Mouse (Mus musculus): ENCODE measurements around the gene Tmem14a.
"Not testable (repeated sequence)": the region's sequence is repeated elsewhere in the genome, so short reads cannot be mapped to it uniquely, and the experiment has no call there.

Tmem14a gene

DNA sequence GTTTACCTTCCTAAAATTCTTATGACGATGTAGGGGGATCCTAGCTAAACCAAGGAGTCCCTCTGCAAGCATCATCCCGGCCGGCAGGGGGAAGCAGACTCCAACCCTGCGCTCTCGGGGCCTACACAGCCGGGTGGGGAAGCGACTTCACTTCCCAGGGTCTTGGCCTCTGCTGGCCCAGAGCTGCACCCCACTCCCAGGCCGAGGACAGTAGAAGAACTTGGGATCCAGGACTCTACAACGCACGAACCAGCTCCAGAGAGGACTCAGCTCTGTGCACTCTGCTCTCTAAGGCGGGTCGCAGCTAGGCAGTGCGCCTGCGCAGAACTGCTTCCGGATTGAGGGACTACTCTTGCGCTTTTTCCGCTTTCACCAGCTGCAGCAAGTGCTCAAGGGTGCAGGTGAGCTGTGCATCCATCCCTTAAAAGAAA is at the start of gene Tmem14a:
TSS of gene Tmem14a (plus strand) at position 87 of the 431 bp plus-strand sequence.
- peak; percentile 83 for DNase-seq (ENCODE audit: extremely low read depth, insufficient read length, low spot score)

DNA sequence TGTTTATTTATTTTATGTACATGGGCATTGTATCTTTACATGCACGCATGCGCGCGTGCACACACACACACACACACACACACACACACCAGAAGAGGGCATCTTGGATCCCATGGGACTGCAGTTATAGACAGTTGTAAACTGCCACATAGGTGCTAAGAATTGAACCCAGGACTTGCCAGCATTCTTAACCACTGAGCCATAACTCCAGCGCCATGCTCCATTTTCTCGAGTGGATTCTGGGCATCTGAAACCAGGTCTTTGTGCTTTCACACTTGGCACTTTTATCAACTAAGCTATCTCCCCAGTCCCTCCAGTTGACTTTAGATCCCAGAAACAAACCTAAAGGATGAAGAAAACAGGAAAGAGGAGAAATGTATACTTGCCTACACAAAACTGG is 33.2 kb upstream of the Tmem14a start:
- no peak for DNase-seq (ENCODE audit: extremely low read depth, insufficient read length, low spot score)

DNA sequence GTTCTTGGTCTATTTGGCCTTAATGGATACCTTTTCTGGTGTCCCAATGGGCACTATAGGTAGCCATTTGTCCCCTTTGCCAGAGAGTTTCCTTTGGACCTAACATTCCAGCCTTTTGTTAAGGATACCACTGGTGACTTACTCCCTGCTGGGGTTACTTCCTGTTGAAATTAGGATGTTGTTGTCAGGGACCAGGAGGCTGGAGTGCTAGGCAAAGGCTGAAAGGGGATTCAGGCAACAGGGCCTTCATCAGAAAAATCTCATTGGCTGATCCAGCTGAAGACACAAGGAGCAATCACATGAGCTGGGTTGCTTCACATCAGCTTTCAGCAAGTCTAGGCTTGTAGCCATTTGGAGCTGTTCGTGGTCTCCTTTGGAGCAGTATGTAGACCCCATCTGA is 12.1 kb upstream of the Tmem14a start:
- DNase-seq (ENCODE audit: extremely low read depth, insufficient read length, low spot score) = no peak

DNA sequence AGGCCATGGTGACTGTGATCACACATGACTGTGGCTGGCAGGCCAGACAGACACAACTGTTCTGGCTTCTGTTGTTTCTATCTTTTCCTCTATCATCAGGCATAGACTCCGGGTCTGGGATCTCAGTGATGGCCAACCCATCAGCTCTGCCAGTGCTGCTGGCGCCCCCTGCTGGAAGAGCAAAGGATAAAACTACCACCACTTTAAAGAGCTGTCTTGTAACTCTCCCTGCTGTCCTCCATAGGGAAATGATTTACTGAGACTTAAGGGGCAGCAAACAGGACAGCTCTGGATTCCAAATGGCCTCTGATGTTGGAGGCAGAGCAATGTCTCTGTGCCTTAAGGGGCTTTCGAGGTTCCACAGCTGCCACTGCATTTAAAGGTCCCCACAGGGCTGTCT is 4.8 kb upstream of the Tmem14a start:
- not testable (repeated sequence) for DNase-seq (ENCODE audit: extremely low read depth, insufficient read length, low spot score)

DNA sequence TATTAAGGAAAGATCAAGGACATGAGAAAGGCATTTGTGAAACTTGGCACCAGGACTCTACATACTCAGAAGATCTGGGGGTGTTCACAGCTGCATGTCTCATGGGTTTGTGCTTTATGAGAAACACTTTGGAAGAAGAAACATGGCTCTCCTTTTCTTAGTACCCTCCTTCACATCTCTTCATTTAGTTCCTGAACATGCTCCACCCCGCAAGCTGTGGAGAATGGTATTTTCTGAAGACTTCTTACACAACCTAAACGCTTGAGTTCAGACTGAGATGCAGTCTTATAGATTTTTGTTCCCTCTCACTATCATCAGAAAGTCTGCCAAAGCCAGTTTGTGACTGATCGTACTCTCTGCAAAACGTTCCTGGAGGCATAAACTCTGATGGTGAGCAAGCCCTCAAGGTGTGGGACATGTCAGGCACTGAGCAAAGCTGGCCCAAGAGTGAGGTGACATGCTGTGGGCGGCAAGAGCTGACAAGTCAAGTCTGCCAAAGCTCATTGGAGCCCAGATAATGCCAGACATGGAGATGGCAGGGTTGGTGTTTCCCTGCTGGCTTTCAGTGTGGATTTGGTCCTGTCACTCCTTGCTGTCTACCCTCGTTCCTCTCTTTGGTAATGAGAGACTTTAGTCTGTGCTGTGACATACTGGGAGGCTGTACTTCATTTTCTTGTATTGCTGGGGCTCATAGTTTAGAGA is 4.2 kb upstream of the Tmem14a start:
- not testable (repeated sequence) for DNase-seq (ENCODE audit: extremely low read depth, insufficient read length, low spot score)

DNA sequence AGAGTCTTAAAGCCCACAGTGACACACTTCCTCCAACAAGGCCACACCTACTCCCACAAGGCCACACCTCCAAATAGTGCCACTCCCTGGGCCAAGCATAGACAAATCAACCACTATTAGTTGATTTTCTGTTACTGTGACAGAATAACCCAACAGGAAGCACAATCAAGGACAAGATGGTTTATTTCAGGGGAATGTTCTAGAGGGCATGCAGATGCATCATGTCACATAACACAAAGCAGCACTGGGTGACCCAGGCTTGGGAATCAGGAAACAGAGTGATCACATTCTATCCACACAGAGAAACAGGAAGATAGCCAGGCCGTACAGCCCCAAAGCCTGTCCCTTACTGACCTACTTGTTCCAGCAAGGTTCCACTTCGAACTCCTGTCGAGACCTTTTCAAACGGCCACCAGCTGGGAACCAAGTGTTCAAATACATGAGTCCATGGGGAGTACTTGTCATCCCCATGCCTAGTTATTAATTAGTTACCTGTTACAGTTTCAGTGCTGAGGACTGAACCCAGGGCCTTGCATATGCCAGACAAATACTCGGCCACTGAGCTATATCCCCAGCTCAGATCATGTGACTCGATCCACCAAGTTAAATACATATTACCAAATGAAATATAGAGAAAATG is 9.5 kb downstream of the Tmem14a start:
- no peak for DNase-seq (ENCODE audit: extremely low read depth, insufficient read length, low spot score)

DNA sequence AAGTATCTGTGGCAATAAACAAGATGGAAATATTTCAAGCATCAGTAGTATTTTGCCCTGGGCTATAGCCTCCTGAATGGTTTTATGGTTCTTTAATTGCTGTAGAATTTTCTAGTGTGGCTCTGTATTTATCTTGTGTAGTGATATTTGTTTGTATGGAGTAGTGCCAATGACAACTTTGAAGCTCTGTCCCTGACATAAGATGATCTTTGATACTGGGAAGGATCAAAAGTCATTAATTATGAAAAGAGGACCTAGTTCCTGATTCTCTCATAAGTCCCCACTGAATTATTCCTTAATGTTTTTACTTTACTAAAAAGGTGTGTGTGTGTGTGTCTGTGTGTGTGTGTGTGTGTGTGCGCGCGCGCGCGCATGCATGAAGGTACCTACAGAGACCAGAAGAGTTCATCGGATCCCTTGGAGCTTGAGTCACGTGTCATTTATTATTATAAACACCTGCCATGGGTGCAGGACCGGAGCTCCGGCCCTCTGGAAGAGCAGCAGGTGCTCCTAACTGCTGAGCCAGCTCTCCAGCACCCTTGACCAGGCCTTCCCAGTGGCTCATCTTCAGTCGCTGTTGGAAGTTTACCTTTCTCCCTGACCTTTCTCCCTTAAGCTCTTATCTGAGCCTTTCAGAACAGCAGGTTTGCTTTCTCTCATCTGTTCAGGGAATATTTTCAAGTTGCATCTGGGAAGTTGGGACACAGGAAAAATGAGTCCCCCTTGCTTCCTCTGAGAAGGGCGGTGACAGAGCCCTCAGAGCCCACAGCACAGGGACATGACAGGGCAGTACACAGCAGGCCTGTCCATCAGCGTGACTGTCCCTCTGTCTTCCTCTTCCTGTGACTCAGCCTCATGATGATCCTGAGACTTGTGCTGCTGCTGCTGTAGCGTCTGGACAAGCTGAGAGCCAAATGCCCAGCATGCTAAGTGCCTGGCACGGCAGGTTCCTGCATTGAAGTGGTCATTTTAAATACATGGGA is 10.7 kb downstream of the Tmem14a start:
- not testable (repeated sequence) for DNase-seq (ENCODE audit: extremely low read depth, insufficient read length, low spot score)

DNA sequence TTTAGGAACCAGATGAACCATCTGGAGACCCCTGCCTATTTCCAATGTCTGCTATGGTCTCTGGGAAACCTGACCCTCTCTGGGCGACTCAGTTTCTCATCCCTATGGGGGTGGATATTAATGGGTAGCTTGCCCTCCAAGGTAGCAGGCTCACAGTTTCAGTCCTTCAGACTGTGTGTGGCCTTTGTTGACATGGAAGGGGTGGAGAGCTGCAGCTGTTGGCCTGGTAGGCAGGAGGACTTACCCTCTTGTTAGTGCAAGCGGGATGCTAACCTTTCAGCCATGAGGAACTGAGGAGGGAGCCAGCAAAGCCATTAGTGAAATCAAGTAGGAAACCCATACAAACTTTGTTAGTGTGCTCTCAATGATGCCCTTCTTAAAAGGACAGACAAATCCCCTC is 12.0 kb downstream of the Tmem14a start:
- DNase-seq (ENCODE audit: extremely low read depth, insufficient read length, low spot score) = no peak

DNA sequence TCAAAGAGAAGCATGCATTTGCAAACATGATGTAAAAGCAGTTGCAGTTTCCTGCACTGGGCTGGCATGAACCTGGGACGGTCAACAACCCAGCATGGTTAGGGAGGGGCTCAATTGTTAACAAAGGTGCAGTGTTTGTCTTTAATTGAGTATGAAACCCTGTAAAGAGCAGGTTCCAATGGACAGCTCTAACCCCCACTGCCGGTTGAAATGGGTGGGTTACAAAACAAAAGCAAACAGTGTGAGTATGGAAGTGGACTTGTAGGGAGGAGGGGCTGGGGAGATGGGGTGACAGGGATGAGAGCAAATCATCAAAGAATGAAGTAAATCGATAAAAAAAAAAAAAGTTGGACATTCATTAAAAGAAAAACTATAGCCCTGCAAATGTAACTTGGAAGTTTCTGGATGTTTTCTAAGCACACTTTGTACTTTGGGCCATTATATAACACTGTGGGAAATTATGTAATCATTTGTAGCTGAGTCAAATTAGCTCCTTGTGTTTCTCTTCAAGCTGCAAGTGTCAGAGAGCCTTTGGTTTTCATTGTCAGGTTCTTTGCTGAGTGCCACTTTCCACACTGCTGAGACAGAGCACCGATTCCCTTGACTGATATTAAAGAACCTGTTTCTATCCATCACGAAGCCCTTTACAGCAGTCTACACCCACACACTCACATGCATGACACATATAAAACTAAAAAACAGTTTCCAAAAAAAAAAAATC is 13.5 kb downstream of the Tmem14a start:
- no peak for DNase-seq (ENCODE audit: extremely low read depth, insufficient read length, low spot score)

DNA sequence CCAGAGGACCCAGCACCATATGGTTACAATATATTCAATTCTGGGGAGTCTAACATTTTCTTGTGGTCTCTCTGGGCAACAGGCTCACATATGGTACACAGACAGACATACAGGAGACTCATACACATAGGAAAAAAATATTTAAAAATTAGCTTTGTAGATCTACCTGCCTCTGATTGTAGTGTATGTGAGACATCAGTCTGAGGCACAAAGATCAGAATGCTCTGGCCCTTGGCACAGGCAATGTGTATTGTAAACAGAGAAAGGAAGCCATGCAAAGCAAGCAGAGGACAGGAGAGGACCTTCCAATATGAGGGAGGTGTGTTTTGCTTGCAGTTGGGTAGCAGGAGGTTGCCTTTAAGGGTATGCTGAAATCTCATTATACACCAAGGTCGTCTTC is 14.1 kb downstream of the Tmem14a start:
- DNase-seq (ENCODE audit: extremely low read depth, insufficient read length, low spot score) = no peak

DNA sequence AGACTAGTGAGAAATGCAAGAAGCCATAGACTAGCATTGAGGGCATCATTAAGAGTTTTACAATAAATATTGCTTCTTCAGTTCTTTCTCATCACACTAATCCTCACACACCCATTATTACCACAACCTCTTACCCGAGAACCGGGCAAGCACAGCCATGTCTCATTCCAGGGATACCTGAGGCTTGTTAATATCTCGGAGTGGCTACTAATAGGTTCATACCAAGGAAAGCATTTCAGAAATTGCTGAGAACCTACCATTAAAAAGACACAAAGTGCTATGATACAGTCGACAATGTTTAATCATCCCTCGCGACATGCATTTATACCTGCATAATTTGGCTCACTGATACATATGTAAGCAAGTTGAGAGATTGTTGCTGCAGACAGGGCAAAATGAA is 17.0 kb downstream of the Tmem14a start:
- DNase-seq (ENCODE audit: extremely low read depth, insufficient read length, low spot score) = no peak

DNA sequence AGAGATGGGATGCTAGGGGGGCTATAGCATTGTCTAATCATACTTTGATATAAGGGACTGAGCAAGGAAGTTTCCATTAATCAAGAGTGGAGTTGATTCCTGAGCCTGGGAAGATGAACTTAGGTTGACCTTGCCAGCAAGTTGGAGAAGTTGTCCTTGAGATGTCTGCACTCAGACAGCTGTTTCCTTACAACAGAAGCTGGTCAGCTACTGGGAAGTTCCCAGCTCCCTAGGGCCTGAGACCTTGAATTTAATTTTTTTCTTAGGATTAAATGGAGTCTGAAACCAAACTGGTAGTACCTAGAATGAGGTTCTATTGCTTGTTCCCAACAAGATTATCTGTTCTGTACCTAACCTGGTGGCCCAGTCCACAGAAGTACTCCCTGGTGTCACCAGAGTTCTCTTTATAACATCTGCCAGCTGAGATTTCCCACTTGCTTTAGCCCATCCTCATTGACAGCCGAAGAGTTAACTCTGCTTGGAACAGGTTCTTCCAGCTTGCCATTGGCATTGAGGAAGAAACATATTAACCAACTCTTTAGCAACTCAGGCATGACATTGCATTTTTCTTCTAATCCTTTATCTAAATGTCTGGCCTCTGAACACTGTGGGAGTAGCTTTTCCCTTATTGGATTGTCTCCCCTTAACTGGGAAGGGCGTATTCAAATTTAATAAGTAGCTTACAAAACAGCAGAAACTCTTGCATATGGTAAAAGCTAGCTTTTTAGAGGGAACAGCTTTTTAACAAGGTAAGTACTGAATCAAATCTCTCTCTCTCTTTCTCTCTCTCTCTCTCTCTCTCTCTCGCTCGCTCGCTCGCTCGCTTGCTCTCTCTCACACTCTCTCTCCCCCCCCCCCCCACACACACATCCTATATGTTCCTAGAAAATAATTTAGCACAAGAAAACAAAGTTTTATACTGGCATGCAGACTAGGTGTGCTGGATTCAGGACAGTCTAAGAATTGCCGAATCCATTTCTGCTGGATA is 21.8 kb downstream of the Tmem14a start, which contains the start of gene Gsta3:
TSS of gene Gsta3 (plus strand) at position 679 of the 988 bp plus-strand sequence.
- DNase-seq (ENCODE audit: extremely low read depth, insufficient read length, low spot score) = no peak

DNA sequence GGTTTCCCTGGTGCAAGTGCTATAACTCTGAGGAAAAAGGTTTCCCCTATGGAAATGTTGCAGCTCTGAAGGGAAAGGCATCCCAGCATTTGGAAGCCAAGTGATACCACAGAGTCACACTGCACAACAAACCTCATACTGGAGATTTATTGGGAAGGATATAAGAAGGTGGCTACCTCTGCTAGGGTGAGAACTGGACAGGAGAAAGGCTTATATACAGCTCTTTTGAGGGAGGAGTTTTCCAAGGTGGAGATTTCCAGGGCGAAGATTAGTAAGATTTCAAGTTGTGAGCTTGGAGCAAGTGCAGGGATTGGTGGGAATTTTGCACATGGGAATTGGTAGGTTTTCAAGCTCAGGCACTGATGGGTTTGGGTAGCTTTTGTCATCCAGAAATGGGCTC is 22.7 kb downstream of the Tmem14a start:
- no peak for DNase-seq (ENCODE audit: extremely low read depth, insufficient read length, low spot score)

DNA sequence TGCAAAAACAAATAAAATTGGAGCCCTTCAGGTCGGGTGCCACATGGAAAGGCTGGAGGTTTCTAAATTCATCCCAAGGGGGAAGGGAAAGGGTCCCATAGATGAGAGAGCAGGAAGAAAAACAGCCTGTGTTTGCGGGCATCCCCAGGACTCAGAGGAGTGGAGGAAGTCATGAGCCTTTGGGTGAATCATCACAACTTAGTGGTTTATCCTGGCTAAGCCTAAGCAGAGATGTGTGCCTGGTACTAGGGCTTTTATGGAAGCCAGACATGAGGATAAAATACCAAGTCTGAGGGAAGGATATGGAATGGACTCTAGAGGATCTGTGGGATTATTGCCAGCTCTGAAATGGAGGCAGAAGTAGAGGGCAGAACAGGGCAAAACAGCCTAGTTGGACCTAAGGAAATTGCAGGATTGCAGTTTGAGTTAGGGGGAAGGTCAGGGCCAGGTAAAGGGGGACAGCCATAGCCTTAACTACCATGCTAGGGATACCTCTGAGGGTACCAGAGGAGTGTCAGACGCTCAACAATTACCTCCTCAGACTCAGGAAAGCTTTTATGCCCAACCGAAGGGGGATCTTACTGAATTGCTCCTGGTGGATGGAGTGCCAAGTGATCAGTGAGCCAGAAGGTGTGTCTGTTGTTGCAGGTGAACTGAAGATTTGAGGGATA is 26.1 kb downstream of the Tmem14a start:
- peak; percentile 3 for DNase-seq (ENCODE audit: extremely low read depth, insufficient read length, low spot score)

DNA sequence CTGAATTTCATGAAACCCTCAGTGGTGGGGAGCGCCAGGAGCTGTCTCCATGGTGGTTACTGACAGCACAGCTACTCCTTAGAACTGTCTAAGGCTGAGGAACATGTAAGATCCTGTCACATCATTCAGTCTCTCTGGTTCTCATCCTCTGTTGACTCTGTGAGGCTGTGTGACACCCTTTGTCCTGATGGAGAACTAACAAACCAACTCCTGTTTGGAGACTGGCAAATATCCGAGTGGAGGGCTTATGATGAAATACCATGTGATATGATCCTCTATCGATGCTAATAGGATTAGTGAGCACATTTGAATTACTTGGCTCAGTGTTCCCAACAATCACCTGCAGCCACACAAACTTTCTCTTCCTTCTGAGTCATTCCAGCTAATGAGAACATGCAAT is 27.8 kb downstream of the Tmem14a start:
- no peak for DNase-seq (ENCODE audit: extremely low read depth, insufficient read length, low spot score)

DNA sequence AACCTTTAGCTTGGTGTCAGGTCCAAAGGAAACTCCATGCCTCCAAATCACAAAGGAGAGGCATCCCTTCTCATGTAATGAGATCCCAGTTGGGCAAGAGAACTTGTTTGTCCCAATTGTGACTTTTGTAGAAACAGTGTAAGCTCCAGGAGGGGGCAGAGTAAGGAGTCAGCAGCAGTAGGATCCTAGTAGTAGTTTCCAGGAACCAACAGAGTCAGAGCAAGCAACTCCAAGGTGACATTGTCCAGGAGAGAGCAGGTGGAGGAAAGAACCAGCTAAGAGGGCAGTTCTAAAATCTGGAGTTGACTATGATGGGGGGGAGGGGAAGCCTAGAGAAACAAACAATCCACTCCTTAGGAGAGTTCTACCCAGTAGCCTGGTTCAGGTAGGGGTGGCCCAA is 29.5 kb downstream of the Tmem14a start:
- DNase-seq (ENCODE audit: extremely low read depth, insufficient read length, low spot score) = no peak

DNA sequence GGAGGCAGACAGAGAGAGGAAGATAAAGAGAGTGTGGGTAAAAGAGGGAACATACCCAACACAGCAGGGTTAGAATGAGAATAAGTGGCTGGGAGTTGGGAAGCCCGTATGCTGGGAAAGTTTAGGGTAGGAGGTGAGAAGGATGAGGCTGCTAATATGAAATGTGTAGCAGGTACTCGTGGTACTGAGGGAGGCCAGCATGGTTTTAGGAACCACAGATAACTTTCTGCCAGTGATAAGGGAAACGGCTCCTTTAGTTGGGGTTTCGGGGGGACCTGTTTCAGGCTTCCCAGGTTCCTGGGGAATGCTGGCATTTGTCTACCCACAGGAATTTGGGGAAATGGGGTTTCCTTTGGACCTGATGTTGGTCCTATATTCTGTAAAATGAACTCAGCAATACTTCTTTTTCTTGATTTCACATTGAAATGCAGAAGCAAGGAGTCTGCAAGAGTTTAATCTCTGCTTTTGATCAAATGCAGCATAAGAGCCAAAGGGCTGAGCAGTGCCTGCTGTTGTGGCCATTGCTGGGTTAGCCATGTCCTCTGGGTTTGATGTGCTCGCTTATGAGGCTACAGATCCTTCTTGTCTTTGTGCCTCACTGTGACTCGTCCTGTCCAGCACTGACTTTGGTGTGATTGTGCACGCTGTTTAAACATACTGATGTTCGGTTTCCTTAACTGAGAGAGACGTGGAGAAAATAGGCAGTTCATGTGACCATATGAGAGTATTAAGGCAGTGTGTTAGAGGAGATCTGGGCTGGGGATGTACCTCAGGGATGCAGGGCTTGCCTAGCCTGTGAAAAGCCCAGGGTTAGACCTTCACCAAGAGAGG is 30.4 kb downstream of the Tmem14a start:
- no peak for DNase-seq (ENCODE audit: extremely low read depth, insufficient read length, low spot score)

DNA sequence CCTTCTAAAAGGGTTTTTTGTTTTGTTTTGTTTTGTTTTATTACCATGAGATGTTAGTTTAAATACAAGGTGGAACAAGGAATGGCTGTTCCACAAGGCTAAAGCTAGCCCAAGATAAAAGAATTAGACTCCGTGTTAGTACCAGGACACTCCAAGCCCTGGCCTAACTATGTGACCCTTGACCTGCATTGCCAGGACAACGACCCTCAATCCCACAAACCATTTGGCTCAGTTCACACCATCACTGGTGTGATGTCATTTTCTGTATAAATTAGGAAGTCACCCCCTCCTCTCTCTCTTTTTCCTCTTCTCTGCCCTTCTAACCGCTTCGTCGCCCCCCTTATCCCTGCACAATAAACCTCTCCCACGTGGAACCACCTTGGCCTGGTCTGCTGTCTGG is 33.3 kb downstream of the Tmem14a start:
- DNase-seq (ENCODE audit: extremely low read depth, insufficient read length, low spot score) = no peak
